Mouse (Mus musculus): ENCODE data around the gene Nme9. TPM values are rescaled to one million over a fixed set of nuclear protein-coding genes. Genes with fewer than 3 reads are reported as not detected.

Nme9 gene
- polyA plus RNA-seq, 1 experiment from 2014 or later: 6.2 TPM

GRCm38 (mm10) chr9:99423692-99424573 is 27.3 kb upstream of the Nme9 start:
- Histone ChIP-seq H3K27ac (ENCODE audit: low read length) (no peak overlapping the region), H3K4me1 (replicated peaks; ENCODE audit: control insufficient read depth, insufficient read depth, low read length) (peaks cover 5% of the 10 kb centered on the region; the same call in 1 of the 2 replicates), H3K27me3 (ENCODE audit: control insufficient read depth, insufficient read depth, low read depth, low read length) (no peaks in the 10 kb centered on the region), H3K4me3 (ENCODE audit: low read length) (no peak overlapping the region), H3K36me3 (ENCODE audit: control insufficient read depth, insufficient read depth, low read length) (no peaks in the 10 kb centered on the region), H3K4me2 (ENCODE audit: low read depth, low read length) (no peak overlapping the region), H3K9ac (ENCODE audit: low read length) (no peak overlapping the region), H3K9me3 (ENCODE audit: control insufficient read depth, low read length) (no peaks in the 10 kb centered on the region)
- no peak for ATAC-seq (ENCODE audit: low read depth)
- 65% methylated on average over 9 of the region's 9 CpGs for WGBS

GRCm38 (mm10) chr9:99424574-99424863 is 26.8 kb upstream of the Nme9 start:
- Histone ChIP-seq H3K27me3 (ENCODE audit: control insufficient read depth, insufficient read depth, low read depth, low read length) (no peaks in the 10 kb centered on the region), H3K9ac (ENCODE audit: low read length) (no peak overlapping the region), H3K4me2 (ENCODE audit: low read depth, low read length) (no peak overlapping the region), H3K4me3 (ENCODE audit: low read length) (no peak overlapping the region), H3K4me1 (replicated peaks; ENCODE audit: control insufficient read depth, insufficient read depth, low read length) (peaks cover 5% of the 10 kb centered on the region; the same call in 1 of the 2 replicates), H3K36me3 (ENCODE audit: control insufficient read depth, insufficient read depth, low read length) (no peaks in the 10 kb centered on the region), H3K9me3 (ENCODE audit: control insufficient read depth, low read length) (no peaks in the 10 kb centered on the region), H3K27ac (ENCODE audit: low read length) (no peak overlapping the region)
- no peak for ATAC-seq (ENCODE audit: low read depth)
- WGBS: 53% methylated on average over 4 of the region's 4 CpGs

- 58% methylated on average over 9 of the region's 9 CpGs for WGBS
- H3K4me3 ChIP-seq (ENCODE audit: low read length): no peak overlapping the region
- peaks cover 5% of the 10 kb centered on the region; the same call in 1 of the 2 replicates for H3K4me1 ChIP-seq (replicated peaks; ENCODE audit: control insufficient read depth, insufficient read depth, low read length)
- no peak overlapping the region for H3K27ac ChIP-seq (ENCODE audit: low read length)
- H3K36me3 ChIP-seq (ENCODE audit: control insufficient read depth, insufficient read depth, low read length): no peaks in the 10 kb centered on the region
- no peak overlapping the region for H3K9ac ChIP-seq (ENCODE audit: low read length)
- no peaks in the 10 kb centered on the region for H3K9me3 ChIP-seq (ENCODE audit: control insufficient read depth, low read length)
- no peaks in the 10 kb centered on the region for H3K27me3 ChIP-seq (ENCODE audit: control insufficient read depth, insufficient read depth, low read depth, low read length)
- H3K4me2 ChIP-seq (ENCODE audit: low read depth, low read length): no peak overlapping the region
- no peak for ATAC-seq (ENCODE audit: low read depth)
These were observed 26.0 kb upstream of the Nme9 start for GRCm38 (mm10) chr9:99425262-99425661.

- H3K9ac ChIP-seq (ENCODE audit: low read length): no peak overlapping the region
- H3K9me3 ChIP-seq (ENCODE audit: control insufficient read depth, low read length): no peaks in the 10 kb centered on the region
- no peak overlapping the region for H3K27ac ChIP-seq (ENCODE audit: low read length)
- no peak for ATAC-seq (ENCODE audit: low read depth)
- H3K27me3 ChIP-seq (ENCODE audit: control insufficient read depth, insufficient read depth, low read depth, low read length): no peaks in the 10 kb centered on the region
- H3K36me3 ChIP-seq (ENCODE audit: control insufficient read depth, insufficient read depth, low read length): no peaks in the 10 kb centered on the region
- no peak overlapping the region for H3K4me2 ChIP-seq (ENCODE audit: low read depth, low read length)
- H3K4me3 ChIP-seq (ENCODE audit: low read length): no peak overlapping the region
- H3K4me1 ChIP-seq (replicated peaks; ENCODE audit: control insufficient read depth, insufficient read depth, low read length): peaks cover 5% of the 10 kb centered on the region; the same call in 1 of the 2 replicates
- 66% methylated on average over 11 of the region's 11 CpGs for WGBS
These were observed 22.5 kb upstream of the Nme9 start for GRCm38 (mm10) chr9:99428601-99429331.

GRCm38 (mm10) chr9:99429845-99430244 is 21.4 kb upstream of the Nme9 start:
- Histone ChIP-seq H3K27me3 (ENCODE audit: control insufficient read depth, insufficient read depth, low read depth, low read length) (no peaks in the 10 kb centered on the region), H3K36me3 (ENCODE audit: control insufficient read depth, insufficient read depth, low read length) (no peaks in the 10 kb centered on the region), H3K4me2 (ENCODE audit: low read depth, low read length) (no peak overlapping the region), H3K4me1 (replicated peaks; ENCODE audit: control insufficient read depth, insufficient read depth, low read length) (0 out of 2 replicates have a peak, but pooled peaks cover 3% of the 10 kb centered on the region), H3K9ac (ENCODE audit: low read length) (no peak overlapping the region), H3K27ac (ENCODE audit: low read length) (no peak overlapping the region), H3K9me3 (ENCODE audit: control insufficient read depth, low read length) (no peaks in the 10 kb centered on the region), H3K4me3 (ENCODE audit: low read length) (no peak overlapping the region)
- WGBS: 82% methylated on average over 3 of the region's 3 CpGs
- no peak for ATAC-seq (ENCODE audit: low read depth)

GRCm38 (mm10) chr9:99430806-99431205 is 20.5 kb upstream of the Nme9 start:
- Histone ChIP-seq H3K9me3 (ENCODE audit: control insufficient read depth, low read length) (no peaks in the 10 kb centered on the region), H3K27me3 (ENCODE audit: control insufficient read depth, insufficient read depth, low read depth, low read length) (no peaks in the 10 kb centered on the region), H3K27ac (ENCODE audit: low read length) (no peak overlapping the region), H3K9ac (ENCODE audit: low read length) (no peak overlapping the region), H3K4me3 (ENCODE audit: low read length) (no peak overlapping the region), H3K4me1 (replicated peaks; ENCODE audit: control insufficient read depth, insufficient read depth, low read length) (0 out of 2 replicates have a peak, but pooled peaks cover 8% of the 10 kb centered on the region), H3K36me3 (ENCODE audit: control insufficient read depth, insufficient read depth, low read length) (no peaks in the 10 kb centered on the region), H3K4me2 (ENCODE audit: low read depth, low read length) (no peak overlapping the region)
- WGBS: 70% methylated on average over 6 of the region's 6 CpGs
- no peak for ATAC-seq (ENCODE audit: low read depth)

GRCm38 (mm10) chr9:99431346-99431745 is 19.9 kb upstream of the Nme9 start:
- no peak for ATAC-seq (ENCODE audit: low read depth)
- no peak overlapping the region for H3K4me3 ChIP-seq (ENCODE audit: low read length)
- 85% methylated on average over 8 of the region's 8 CpGs for WGBS

GRCm38 (mm10) chr9:99431963-99432362 is 19.3 kb upstream of the Nme9 start:
- H3K27me3 ChIP-seq (ENCODE audit: control insufficient read depth, insufficient read depth, low read depth, low read length): no peaks in the 10 kb centered on the region

More at GRCm38 (mm10) chr9:99431346-99431745, 19.9 kb upstream of the Nme9 start:
- Histone ChIP-seq H3K9ac (ENCODE audit: low read length) (no peak overlapping the region), H3K36me3 (ENCODE audit: control insufficient read depth, insufficient read depth, low read length) (no peaks in the 10 kb centered on the region), H3K4me1 (replicated peaks; ENCODE audit: control insufficient read depth, insufficient read depth, low read length) (0 out of 2 replicates have a peak, but pooled peaks cover 8% of the 10 kb centered on the region), H3K27me3 (ENCODE audit: control insufficient read depth, insufficient read depth, low read depth, low read length) (no peaks in the 10 kb centered on the region), H3K4me2 (ENCODE audit: low read depth, low read length) (no peak overlapping the region), H3K27ac (ENCODE audit: low read length) (no peak overlapping the region), H3K9me3 (ENCODE audit: control insufficient read depth, low read length) (no peaks in the 10 kb centered on the region)

GRCm38 (mm10) chr9:99432478-99432877 is 18.8 kb upstream of the Nme9 start:
- Histone ChIP-seq H3K9ac (ENCODE audit: low read length) (no peak overlapping the region), H3K4me2 (ENCODE audit: low read depth, low read length) (no peak overlapping the region), H3K4me3 (ENCODE audit: low read length) (no peak overlapping the region), H3K9me3 (ENCODE audit: control insufficient read depth, low read length) (no peaks in the 10 kb centered on the region), H3K27me3 (ENCODE audit: control insufficient read depth, insufficient read depth, low read depth, low read length) (no peaks in the 10 kb centered on the region; the same call in 1 of the 2 replicates), H3K27ac (ENCODE audit: low read length) (no peak overlapping the region), H3K4me1 (replicated peaks; ENCODE audit: control insufficient read depth, insufficient read depth, low read length) (peaks cover 13% of the 10 kb centered on the region; the same call in 1 of the 2 replicates), H3K36me3 (ENCODE audit: control insufficient read depth, insufficient read depth, low read length) (no peaks in the 10 kb centered on the region)
- no peak for ATAC-seq (ENCODE audit: low read depth)
- WGBS: 79% methylated on average over 4 of the region's 4 CpGs

More at GRCm38 (mm10) chr9:99431963-99432362, 19.3 kb upstream of the Nme9 start:
- no peaks in the 10 kb centered on the region for H3K9me3 ChIP-seq (ENCODE audit: control insufficient read depth, low read length)
- H3K4me1 ChIP-seq (replicated peaks; ENCODE audit: control insufficient read depth, insufficient read depth, low read length): 0 out of 2 replicates have a peak, but pooled peaks cover 8% of the 10 kb centered on the region
- no peaks in the 10 kb centered on the region for H3K36me3 ChIP-seq (ENCODE audit: control insufficient read depth, insufficient read depth, low read length)
- no peak overlapping the region for H3K9ac ChIP-seq (ENCODE audit: low read length)
- no peak overlapping the region for H3K4me3 ChIP-seq (ENCODE audit: low read length)
- no peak overlapping the region for H3K4me2 ChIP-seq (ENCODE audit: low read depth, low read length)
- no peak overlapping the region for H3K27ac ChIP-seq (ENCODE audit: low read length)
- ATAC-seq (ENCODE audit: low read depth): no peak
- WGBS: 83% methylated on average over 6 of the region's 6 CpGs
